Mouse (Mus musculus): Measurements from ENCODE around the gene Zmiz1. TPM values are rescaled to one million over a fixed set of nuclear protein-coding genes. Genes with fewer than 3 reads are reported as not detected.

Gene Zmiz1
- polyA plus RNA-seq, 1 experiment from 2014 or later, result 57.0 TPM

Other genes starting within 250 kb of the Zmiz1 start
- gene Ppif, start 235.0 kb downstream of the Zmiz1 start, polyA plus RNA-seq (2014; fragmentation: Nextera tagmentation; extraction: Ambion mirVana), result 32.3 and 33.3 TPM in 2 replicates

All from hindbrain, embryonic 11.5 days (tissue).